Mouse (Mus musculus): Measurements from ENCODE around the gene Fgf6. TPM values are rescaled to one million over a fixed set of nuclear protein-coding genes. Genes with fewer than 3 reads are reported as not detected.

The Fgf6 gene
- total RNA-seq (2014; rRNA removed) (not detected in 2 replicates), polyA plus RNA-seq (2015; fragmentation: Nextera tagmentation; extraction: Ambion mirVana) (not detected in 2 replicates)

GRCm38 (mm10) chr6:127014906-127015770 lies at the start of gene Fgf6:
Gene Fgf6 (plus strand): TSS chr6:127015586.
- Histone ChIP-seq H3K9me3 (ENCODE audit: low read length) (no peaks in the 10 kb centered on the region), H3K36me3 (ENCODE audit: insufficient read depth, low read length) (no peaks in the 10 kb centered on the region), H3K27ac (no peak within 1 kb of the TSS), H3K4me1 (ENCODE audit: insufficient read depth, low read length) (0 out of 2 replicates have a peak, but pooled peaks cover 3% of the 10 kb centered on the region), H3K9ac (replicated peaks; ENCODE audit: low read length) (no peak within 1 kb of the TSS), H3K4me2 (ENCODE audit: low read depth, low read length) (no peak within 1 kb of the TSS), H3K4me3 (ENCODE audit: low read length) (no peak within 1 kb of the TSS), H3K27me3 (ENCODE audit: insufficient read depth, low read length) (no peaks in the 10 kb centered on the region)
- ATAC-seq, result no peak
- no peak for DNase-seq (ENCODE audit: low spot score)
- no peak for TF ChIP-seq CTCF (IDR thresholded peaks at IDR 0.05; ENCODE audit: low read depth)
- 80% methylated on average over 26 of the region's 26 CpGs for WGBS

GRCm38 (mm10) chr6:126966241-126967026 lies 49.0 kb upstream of the Fgf6 start:
- H3K4me1 ChIP-seq (ENCODE audit: insufficient read depth, low read length), result no peaks in the 10 kb centered on the region
- H3K36me3 ChIP-seq (ENCODE audit: insufficient read depth, low read length), result peaks cover 30% of the 10 kb centered on the region
- DNase-seq (ENCODE audit: low spot score) (no peak), ATAC-seq (no peak)
- H3K4me2 ChIP-seq (ENCODE audit: low read depth, low read length), result no peak overlapping the region
- no peak overlapping the region for H3K9ac ChIP-seq (replicated peaks; ENCODE audit: low read length)
- H3K27ac ChIP-seq, result no peak overlapping the region
- no peaks in the 10 kb centered on the region for H3K27me3 ChIP-seq (ENCODE audit: insufficient read depth, low read length)
- H3K9me3 ChIP-seq (ENCODE audit: low read length), result no peaks in the 10 kb centered on the region
- H3K4me3 ChIP-seq (ENCODE audit: low read length), result no peak overlapping the region
- no peak for TF ChIP-seq CTCF (IDR thresholded peaks at IDR 0.05; ENCODE audit: low read depth)
- WGBS, result 92% methylated on average over 14 of the region's 14 CpGs

GRCm38 (mm10) chr6:126981539-126982234 lies 33.7 kb upstream of the Fgf6 start:
- no peak overlapping the region for H3K4me3 ChIP-seq (ENCODE audit: low read length)
- no peak for TF ChIP-seq CTCF (IDR thresholded peaks at IDR 0.05; ENCODE audit: low read depth)
- no peak overlapping the region for H3K4me2 ChIP-seq (ENCODE audit: low read depth, low read length)
- WGBS, result 64% methylated on average over 5 of the region's 5 CpGs
- no peak overlapping the region for H3K9ac ChIP-seq (replicated peaks; ENCODE audit: low read length)
- no peaks in the 10 kb centered on the region for H3K27me3 ChIP-seq (ENCODE audit: insufficient read depth, low read length)
- no peaks in the 10 kb centered on the region for H3K36me3 ChIP-seq (ENCODE audit: insufficient read depth, low read length)
- H3K4me1 ChIP-seq (ENCODE audit: insufficient read depth, low read length), result no peaks in the 10 kb centered on the region
- no peaks in the 10 kb centered on the region for H3K9me3 ChIP-seq (ENCODE audit: low read length)
- ATAC-seq (no peak), DNase-seq (ENCODE audit: low spot score) (no peak)
- H3K27ac ChIP-seq, result no peak overlapping the region

GRCm38 (mm10) chr6:126993676-126994075 lies 21.7 kb upstream of the Fgf6 start:
- TF ChIP-seq CTCF (IDR thresholded peaks at IDR 0.05; ENCODE audit: low read depth), result no peak
- H3K27ac ChIP-seq, result no peak overlapping the region
- no peak overlapping the region for H3K4me2 ChIP-seq (ENCODE audit: low read depth, low read length)
- H3K9me3 ChIP-seq (ENCODE audit: low read length), result no peaks in the 10 kb centered on the region
- DNase-seq (ENCODE audit: low spot score) (no peak), ATAC-seq (no peak)
- WGBS, result 63% methylated on average over 2 of the region's 2 CpGs
- no peak overlapping the region for H3K4me3 ChIP-seq (ENCODE audit: low read length)
- no peak overlapping the region for H3K9ac ChIP-seq (replicated peaks; ENCODE audit: low read length)
- H3K27me3 ChIP-seq (ENCODE audit: insufficient read depth, low read length), result no peaks in the 10 kb centered on the region
- H3K4me1 ChIP-seq (ENCODE audit: insufficient read depth, low read length), result no peaks in the 10 kb centered on the region
- no peaks in the 10 kb centered on the region for H3K36me3 ChIP-seq (ENCODE audit: insufficient read depth, low read length)

- Histone ChIP-seq H3K9me3 (ENCODE audit: low read length) (no peaks in the 10 kb centered on the region), H3K27ac (no peak overlapping the region), H3K9ac (replicated peaks; ENCODE audit: low read length) (no peak overlapping the region), H3K4me3 (ENCODE audit: low read length) (no peak overlapping the region), H3K4me1 (ENCODE audit: insufficient read depth, low read length) (no peaks in the 10 kb centered on the region), H3K36me3 (ENCODE audit: insufficient read depth, low read length) (no peaks in the 10 kb centered on the region), H3K4me2 (ENCODE audit: low read depth, low read length) (no peak overlapping the region), H3K27me3 (ENCODE audit: insufficient read depth, low read length) (no peaks in the 10 kb centered on the region)
- no peak for ATAC-seq
- no peak for DNase-seq (ENCODE audit: low spot score)
- no peak for TF ChIP-seq CTCF (IDR thresholded peaks at IDR 0.05; ENCODE audit: low read depth)
- WGBS, result 87% methylated on average over 3 of the region's 3 CpGs
Measured at GRCm38 (mm10) chr6:126995494-126995893, 19.9 kb upstream of the Fgf6 start.

- Histone ChIP-seq H3K4me1 (ENCODE audit: insufficient read depth, low read length) (no peaks in the 10 kb centered on the region), H3K36me3 (ENCODE audit: insufficient read depth, low read length) (no peaks in the 10 kb centered on the region), H3K27ac (no peak overlapping the region), H3K9ac (replicated peaks; ENCODE audit: low read length) (no peak overlapping the region), H3K9me3 (ENCODE audit: low read length) (no peaks in the 10 kb centered on the region), H3K4me2 (ENCODE audit: low read depth, low read length) (no peak overlapping the region), H3K4me3 (ENCODE audit: low read length) (no peak overlapping the region), H3K27me3 (ENCODE audit: insufficient read depth, low read length) (no peaks in the 10 kb centered on the region)
- no peak for ATAC-seq
- TF ChIP-seq CTCF (IDR thresholded peaks at IDR 0.05; ENCODE audit: low read depth), result no peak
- WGBS, result 88% methylated on average over 5 of the region's 5 CpGs
- no peak for DNase-seq (ENCODE audit: low spot score)
Measured at GRCm38 (mm10) chr6:126996399-126996798, 19.0 kb upstream of the Fgf6 start.

Data from hindbrain, postnatal 0 days (tissue).